Mouse (Mus musculus): ENCODE results near the gene Phactr3. TPM values are rescaled to one million over a fixed set of nuclear protein-coding genes. Genes with fewer than 3 reads are reported as not detected.

The Phactr3 gene
- total RNA-seq, 2 experiments from 2014 or later, result not detected

DNA sequence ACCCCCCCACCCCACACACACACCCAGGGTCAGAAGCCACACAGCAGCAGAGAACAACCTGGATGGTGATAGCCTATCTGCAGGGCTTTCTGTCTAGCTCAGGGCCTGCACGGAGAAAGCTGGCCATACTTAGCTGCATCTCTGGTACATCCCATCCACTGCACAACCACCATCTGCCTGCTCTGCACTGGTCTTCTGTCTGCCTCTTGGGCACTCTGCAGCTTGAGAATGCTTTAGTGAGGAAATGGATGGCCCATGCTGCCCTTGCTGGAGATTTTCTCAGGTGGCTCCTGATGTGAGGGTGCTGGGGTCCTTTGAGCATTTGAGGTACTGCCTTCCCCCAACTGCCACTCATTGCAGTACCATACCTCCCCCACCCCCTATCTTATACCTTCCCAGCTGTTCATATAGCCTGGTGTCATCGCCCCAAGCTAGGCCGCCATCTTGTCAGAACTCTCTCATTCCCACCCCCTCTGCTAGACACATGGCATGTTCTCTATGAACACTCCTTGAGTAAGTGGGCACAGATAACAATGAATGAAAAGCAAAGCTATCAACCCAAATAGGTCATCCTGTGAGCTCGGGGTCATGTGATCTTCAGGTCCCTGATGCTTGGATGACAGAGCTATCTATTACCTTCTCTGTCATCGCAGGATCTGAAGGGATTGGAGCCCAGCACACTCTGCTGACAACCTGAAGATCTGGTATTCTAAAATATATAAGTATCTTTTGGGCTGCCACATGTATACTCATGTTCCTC, 13.0 kb downstream of the Phactr3 start:
- ATAC-seq (ENCODE audit: poor library complexity, severe bottlenecking), result no peak

DNA sequence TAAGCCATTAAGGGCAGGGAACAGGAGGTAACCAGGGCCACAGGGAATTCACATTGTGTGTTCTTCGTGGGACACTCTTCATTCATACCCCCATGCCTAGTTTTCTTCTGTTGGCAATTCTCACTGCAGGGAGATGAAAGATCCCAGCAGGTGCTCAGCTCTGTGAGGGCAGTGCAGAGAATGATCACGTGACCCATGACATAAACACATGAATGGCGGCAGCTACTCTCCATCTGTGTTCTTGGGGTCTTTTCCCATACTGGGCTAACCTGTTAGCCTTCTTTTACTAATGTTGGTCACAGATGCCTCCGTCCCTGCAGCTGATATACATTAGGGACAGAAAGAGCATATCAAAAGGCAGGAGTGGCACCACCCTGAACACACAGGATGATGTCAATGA, 16.9 kb downstream of the Phactr3 start:
- no peak for ATAC-seq (ENCODE audit: poor library complexity, severe bottlenecking)

DNA sequence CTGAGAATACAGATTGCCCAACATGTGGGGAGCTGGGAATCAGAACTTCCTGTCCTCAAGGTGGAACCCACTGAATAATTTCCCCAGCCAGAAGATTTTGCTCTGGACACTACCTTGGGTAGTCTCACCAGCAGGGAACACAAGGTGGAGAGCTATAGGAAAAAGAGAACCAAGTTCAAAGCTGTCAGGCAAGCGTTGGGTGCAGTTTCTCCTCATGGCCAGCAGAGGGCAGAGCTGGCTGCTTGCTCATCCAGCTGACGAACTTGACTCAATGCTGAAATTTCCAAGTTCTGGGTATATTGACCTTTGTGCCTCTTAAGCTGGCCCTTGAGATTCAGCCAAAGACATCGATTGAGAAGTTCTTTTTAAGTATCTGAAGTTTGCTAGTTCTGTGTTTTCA, 18.7 kb downstream of the Phactr3 start:
- ATAC-seq (ENCODE audit: poor library complexity, severe bottlenecking), result peak; percentile 84

DNA sequence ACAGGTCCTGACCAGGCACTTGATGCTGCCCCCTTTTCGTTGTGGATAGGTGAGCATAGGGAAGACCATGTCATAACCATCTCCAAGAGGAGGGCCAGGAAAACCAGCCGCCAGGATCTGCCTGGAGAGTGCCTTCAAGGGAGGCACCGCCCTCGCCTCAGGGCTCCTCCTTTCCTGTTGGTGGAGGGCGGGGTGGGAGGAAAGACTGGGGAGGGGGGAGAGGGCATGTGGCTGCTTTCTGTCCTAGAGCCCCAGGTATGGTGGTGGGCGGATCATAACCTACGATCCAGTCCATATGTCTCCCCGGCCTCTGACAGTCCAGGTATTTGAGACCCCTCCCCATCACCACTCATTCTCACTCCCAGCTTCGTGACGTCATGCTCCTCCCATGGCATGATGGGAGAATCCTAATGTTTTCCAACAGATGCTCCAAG, 22.7 kb downstream of the Phactr3 start:
- no peak for ATAC-seq (ENCODE audit: poor library complexity, severe bottlenecking)

DNA sequence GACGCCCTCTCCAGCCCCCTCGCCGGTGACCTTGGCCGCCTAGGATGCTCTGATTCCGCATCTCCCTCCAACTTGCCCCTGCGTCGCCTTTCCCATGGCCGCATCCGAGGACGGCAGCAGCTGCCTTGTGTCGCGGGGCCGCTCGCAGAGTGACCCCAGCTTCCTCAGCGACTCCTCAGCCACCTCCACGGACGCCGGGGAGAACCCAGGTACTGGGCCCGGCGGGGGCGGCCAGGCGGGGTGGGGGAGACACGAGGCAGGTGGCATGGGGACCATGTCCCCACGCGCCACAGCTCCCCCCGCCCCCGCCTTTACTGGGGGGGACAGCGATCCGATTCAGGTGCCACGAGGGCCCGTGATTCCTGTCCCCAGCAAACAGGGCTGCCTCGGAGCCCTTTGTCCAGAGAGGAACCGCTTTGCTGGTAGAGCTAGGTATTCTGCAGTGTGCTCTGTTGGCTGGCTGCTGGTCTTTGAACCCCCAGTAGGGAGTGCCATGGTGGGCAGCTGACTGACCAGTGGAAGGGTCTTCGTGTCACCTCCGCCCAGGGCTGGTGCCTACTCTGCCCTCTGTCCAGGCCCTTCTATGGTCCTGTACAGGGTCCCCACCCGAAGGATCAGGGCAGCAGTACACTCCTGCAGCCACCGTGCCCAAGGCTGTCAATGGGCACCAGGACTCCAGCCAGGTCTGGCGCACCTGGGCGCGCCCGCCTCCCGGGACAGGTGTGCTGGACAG, 23.7 kb downstream of the Phactr3 start:
- ATAC-seq (ENCODE audit: poor library complexity, severe bottlenecking), result no peak

DNA sequence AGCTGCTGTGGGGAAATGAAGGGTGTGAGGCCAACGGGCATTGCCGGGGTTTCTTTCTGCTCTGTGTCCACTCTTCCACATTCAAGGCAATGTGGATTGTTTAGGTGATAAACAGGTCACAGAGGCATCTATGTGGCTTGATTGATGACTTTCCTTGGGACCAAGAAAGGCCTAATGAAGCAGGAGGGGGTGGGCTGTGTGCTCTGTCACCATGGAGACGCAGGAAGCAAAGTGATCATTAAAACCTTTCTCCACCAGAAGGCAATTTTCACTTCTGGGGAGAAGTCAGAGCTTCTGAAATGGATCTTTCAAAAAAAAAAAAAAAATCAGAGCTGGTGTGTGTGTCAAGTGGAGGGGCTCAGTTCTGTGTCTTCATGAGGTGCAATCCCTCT, 24.2 kb downstream of the Phactr3 start:
- no peak for ATAC-seq (ENCODE audit: poor library complexity, severe bottlenecking)

DNA sequence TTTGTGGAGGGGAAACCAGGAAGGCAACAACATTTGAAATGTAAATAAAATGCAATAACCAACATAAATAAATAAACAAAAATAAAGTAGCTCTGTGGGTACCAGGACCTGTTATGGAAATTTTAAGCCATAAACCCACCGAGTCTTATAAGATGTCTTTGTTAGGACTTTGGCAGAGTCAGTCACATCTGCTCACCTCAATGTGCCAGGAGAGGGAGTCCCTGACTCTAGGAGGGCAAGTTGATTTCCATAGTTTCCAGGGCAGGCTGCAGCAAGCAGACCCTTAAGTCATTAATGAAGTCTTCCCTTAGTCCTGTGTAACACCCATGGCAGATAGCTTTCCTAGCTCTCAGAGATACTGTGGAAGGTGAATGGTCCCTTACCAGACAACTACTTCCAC, 25.1 kb downstream of the Phactr3 start:
- ATAC-seq (ENCODE audit: poor library complexity, severe bottlenecking), result no peak

DNA sequence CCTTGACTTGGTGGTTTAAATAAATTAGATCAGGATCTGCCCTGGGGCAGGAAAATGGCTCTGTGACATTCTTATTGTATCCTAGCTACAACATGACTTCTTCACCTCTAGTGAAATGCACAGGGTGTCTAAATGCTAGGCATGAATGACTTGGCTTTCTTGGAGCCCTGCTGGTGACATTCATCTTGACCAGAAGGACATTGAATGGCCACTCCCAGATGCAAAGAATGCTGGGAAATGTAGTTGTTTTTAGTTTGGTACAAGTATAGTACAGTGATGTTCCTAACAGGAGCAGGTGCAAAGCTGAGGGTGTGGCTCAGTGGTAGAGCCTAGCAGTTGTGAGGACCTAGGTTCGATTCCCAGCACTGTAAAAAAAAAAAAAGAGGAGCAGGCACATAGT, 30.5 kb downstream of the Phactr3 start:
- ATAC-seq (ENCODE audit: poor library complexity, severe bottlenecking), result no peak

DNA sequence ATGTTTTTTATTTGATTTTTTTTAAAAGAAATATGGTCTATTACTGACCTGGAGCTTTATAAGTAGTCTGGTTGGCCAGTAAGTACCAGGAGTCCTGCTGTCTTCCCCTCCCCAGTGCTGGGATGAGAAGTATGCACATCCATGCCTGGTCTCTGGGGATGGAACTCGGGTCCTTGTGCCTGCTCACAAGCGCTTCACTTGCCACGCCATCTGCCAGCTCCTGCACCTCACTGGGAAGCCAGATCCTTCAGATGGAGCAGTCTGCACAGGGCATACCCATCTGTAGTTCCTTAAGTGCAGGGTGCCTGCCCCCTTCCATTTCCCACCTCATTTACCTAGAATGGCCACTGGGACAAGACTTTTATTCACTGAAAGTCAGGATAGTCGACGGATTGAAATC, 31.9 kb downstream of the Phactr3 start:
- no peak for ATAC-seq (ENCODE audit: poor library complexity, severe bottlenecking)

DNA sequence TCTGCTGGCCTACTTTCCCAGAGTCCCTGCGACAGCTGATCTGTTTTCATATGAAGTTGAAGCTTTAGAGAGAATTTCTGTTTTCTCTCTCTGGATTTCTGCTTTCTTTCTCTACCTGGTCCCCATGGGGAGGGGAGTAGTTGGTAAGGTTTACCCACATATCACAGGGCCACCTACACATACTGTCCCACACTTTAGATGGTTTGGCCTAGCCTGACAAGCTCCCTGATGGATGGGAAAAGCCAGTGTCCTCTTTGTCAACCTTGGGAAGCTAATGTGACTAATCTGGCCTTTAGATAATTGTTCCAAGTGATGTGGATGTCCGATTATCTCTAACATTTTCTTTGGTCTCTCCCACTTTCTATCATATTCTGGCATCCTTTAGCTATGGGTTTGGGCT, 34.8 kb downstream of the Phactr3 start:
- no peak for ATAC-seq (ENCODE audit: poor library complexity, severe bottlenecking)

DNA sequence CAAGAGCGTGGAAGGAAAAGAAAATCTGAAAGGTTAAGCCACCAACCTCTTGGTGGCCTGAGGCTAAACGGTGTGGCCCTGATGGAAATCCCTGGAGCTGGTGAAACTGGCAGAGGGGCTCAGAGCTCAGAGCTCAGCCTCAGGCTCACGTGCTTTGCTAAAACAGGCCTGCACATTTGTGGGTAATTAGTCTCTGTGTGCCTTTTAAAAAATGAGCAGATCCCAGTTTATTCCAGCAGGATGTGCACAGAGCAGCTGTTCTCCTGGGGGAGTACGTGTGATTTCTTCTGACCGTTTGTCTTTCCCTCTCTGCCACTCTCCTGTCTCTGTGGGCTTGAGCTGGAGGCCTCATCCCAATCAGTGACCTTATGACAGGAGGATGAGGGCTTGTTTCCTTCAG, 35.4 kb downstream of the Phactr3 start:
- ATAC-seq (ENCODE audit: poor library complexity, severe bottlenecking), result no peak

DNA sequence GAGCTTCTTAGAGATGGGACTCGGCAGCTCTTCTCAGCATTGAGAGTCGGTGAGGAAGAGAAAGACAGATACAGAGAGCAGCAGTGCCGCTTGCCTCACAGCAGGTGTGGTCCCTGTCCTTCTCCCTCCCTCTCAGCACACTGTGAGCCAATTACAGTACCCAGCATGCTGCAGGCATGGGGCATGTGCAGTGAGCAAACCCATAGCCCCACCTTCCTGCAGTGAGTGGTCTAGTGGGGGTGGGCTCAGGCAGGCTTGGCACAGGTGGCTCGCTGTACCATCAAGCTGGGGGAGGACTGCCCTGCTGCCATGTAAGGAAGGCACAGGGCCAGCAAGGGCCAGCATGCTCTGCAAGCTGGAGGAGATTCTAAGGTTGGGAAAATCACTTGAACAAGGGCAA, 35.8 kb downstream of the Phactr3 start:
- ATAC-seq (ENCODE audit: poor library complexity, severe bottlenecking), result no peak

DNA sequence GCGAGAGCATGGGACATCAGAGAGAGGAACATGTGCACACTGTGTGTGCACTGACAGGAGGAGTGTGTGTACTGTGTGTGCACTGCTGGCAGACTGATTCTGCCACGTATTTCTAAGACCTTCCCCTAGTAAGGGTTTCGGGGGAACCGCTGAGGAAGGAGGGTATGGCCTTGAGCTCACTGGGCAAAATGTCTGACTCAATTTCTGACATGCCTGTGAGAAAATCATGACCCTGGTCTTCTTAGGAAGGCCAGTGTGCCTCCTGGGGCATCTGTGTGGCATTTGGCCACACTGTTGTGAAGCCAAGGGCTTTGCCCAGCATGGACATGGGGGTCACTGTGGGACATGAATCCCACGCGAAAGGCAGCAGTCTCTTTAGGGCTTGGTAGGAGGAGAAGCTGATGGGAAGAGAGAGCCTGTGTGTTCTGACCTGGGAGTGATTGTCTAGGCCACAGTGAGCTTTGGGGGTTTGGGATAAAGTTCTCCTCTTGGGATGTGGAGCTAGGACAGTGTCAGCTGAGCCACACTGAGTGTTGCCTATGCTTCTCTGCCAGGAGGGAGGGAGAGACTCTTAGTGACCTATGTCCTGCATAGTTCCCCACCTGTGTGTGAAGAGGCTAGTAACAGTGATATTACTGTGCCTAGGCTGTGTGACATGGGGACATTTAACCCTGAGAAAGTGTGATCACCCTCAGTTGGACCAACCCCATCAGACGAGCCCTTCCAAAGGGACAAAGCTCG, 36.6 kb downstream of the Phactr3 start:
- ATAC-seq (ENCODE audit: poor library complexity, severe bottlenecking), result no peak

DNA sequence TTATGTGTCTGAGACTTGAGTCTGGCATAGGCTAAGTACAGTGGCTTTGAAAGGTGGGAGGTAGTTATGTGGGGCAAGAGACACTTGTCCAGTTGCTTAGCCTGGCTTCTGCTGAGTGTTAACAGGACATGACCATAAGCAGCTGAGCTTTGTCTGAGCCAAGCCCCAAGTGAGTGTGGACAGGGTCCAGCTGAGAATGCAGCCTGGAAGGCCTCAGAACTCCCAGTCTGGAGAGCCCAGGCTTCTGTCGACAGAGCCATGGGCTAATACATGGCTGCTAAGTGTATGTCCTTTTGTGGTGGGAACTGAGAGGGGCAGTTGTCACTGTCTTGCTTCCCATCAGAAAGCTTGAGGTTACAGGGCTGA, 37.1 kb downstream of the Phactr3 start:
- no peak for ATAC-seq (ENCODE audit: poor library complexity, severe bottlenecking)

DNA sequence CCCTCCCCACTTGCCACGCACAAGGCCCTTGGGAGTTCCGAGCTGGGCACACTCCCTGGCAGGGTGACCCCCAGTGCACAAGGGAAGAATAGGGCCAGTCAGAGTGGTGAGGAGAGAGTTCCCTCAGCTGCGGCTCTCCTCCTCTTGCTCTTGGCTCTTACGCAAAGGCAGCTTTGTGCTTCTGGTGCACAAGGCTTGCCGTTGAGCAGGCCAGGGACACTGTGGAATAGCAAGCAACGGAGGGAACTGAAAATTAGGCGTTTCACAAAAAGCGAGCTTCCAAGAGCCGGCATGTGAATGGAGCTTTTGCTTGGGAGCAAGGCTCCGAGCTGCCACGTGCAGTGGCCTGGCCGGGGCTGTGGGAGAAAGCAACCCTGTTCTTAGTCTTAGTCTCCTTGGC, 40.2 kb downstream of the Phactr3 start:
- no peak for ATAC-seq (ENCODE audit: poor library complexity, severe bottlenecking)

DNA sequence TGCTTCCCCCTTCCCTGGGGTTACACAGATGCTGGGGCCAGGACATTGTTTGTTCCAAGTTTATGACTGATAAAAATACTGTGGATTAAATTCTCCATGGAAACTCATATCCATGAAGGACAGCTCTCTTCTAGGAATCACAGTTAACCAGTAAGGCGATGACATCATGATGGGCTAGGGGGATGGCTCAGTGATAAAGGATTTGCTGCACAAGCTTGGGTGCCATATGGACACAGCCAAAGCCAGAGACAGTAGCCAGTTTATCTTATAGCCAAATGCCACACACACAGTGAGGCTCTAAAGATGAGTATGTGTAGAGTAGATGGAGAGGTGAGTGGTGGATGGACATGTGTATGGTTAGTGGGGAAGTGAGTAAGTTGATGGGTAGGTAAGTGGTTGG, 45.2 kb downstream of the Phactr3 start:
- ATAC-seq (ENCODE audit: poor library complexity, severe bottlenecking), result no peak

DNA sequence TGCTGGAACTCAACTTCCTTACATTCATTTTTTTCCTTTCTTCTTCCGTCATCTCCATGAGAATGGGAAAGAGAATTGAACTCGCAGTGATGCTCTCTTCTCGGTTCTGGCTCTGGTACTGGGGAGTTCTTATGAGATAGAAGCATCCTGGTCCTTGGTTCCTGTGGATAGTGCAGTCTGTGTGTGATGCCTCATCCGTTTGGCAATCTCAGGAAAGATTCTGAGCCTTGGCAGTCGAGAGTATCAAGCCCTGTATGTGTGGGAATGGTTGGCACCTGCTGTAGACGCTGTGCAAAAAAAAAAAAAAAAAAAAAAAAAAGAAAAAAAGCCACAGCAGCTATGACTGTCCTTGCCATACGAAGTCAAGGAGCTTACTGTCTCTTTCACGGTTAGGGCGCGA, 47.2 kb downstream of the Phactr3 start:
- no peak for ATAC-seq (ENCODE audit: poor library complexity, severe bottlenecking)

DNA sequence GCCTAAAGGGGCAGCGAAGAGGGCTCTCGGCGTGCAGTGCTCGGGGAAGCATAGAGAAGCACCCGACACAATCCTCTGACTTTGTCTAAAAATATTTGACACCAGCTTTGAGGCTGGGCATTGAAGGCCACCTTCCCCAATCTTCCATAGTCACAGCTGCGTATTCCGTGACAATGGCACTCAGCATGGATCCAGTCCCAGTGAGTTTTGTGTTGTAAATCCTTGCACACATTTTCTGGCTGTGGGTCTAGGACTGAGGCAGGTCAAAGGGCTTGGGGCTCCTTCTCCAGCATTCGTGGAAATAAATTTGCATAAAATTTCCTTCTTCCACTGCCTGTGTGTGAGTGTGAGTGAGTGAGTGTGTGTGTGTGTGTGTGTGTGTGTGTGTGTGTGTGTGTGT, 51.2 kb downstream of the Phactr3 start:
- ATAC-seq (ENCODE audit: poor library complexity, severe bottlenecking), result no peak

DNA sequence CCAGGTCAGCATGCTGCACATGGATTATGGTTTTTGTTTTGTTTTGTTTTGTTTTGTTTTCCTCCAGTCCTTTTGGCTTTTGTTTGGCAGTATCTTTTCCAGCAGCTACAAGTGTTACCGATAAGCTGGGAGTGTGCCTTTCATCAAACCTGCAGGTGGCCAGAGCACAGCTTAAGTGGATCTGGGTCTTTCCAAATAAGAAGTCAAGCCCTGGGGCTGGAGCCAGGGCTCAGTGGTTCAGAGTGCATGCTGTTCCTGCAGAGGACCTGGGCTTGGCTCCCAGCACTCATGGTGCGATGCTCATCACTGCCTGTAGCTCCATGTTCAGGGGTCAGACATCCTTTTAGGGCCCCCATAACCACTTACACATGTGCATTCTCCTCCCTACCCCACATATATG, 55.2 kb downstream of the Phactr3 start:
- no peak for ATAC-seq (ENCODE audit: poor library complexity, severe bottlenecking)

DNA sequence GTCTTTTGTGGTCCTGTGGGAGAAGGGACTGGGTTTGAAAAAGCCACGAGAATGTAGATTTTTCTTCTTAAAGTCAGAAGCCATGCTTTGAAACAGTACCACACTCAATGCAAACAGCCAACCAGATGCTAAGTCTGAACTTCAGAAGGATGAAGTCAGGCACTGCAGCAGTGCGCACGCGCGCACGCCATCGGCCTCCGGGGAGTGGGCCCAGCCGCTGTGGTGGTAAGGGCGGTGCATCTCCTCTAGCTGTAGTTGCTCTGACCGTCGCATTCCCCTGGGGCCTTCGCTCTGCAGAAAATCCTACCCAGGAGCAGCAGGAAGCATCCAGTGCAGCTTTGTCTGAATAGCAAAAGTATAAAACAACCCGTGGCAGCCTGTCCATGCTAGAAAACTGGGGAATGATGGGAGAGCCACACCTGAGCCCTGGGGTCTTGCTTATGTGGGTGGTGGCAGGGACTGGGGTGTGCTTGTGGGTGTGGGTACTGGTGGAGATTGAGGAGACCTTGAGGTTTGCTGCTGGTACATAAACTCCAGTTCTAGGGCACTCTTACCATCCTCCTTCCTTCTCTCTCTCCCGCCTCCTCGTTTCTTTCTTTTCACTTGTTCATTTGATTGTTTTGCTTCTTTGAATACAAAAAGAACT, 56.6 kb downstream of the Phactr3 start:
- ATAC-seq (ENCODE audit: poor library complexity, severe bottlenecking), result no peak

DNA sequence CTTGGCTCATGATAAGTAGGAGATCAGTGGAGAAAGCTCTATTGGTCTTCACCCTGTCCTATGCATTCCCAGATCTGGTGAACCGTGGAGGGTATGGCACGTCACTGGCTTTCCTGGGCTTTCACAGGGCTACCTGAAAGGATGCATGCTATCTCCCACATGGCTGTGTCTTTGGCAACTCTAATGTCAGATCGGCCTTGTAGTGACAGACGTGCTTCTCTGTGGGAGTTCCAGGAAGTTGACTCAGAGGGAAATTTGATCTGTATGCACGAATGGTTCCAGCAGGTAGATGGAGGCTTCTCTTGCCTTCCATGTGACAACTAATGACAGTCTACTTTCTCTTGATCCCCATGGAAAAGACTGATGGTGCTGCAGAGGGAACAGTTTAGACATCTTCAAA, 65.5 kb downstream of the Phactr3 start:
- ATAC-seq (ENCODE audit: poor library complexity, severe bottlenecking), result no peak

All from megakaryocyte, adult 5-6 weeks (primary cell).